Mouse (Mus musculus): Measurements from ENCODE around the gene Ppm1j.

The Ppm1j gene

DNA sequence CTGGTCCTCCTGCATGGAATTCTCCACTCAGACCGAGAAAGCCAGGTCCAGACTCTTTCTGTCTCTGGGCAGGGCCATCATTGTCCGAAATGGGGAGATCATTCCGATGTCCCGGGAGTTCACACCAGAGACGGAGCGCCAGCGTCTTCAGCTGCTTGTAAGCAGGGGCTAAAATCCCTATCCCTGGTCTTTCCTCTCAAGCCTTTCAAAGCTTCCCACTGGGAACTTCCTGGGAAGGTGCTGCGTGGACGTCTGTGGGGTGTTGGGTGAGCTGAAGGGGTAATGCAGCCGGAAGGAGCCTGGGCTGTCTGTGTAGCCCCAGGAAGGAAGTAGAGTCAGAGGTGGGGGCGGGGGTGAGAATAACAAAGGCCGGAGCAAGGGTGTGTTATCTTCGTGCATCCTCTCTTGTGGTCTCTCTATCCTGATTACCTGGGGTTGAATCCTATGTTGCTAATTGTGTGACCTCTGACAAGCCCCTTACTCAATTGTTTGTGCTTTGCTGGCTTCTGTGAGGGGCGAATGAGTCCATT, 3.2 kb downstream of the Ppm1j start:
- DNase-seq (ENCODE audit: low spot score in 2 of 2) = no peak

DNA sequence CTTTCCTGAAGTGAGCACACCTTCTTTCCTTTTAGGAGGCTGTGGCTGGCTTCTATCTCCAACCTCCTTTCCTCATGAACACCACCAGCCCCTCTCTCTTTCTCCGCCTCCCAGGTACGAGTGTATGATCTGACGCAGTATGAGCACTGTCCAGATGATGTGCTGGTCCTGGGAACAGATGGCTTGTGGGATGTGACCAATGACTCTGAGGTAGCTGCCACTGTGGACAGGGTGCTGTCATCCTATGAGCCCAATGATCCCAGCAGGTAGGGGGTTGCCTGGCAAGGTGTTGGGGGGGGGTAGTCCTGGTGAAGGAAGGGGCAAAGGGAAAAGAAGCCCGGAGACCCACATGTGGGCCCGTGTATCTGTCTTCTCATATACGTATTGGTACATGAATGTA, 4.4 kb downstream of the Ppm1j start:
- DNase-seq (ENCODE audit: low spot score in 2 of 2) = no peak

DNA sequence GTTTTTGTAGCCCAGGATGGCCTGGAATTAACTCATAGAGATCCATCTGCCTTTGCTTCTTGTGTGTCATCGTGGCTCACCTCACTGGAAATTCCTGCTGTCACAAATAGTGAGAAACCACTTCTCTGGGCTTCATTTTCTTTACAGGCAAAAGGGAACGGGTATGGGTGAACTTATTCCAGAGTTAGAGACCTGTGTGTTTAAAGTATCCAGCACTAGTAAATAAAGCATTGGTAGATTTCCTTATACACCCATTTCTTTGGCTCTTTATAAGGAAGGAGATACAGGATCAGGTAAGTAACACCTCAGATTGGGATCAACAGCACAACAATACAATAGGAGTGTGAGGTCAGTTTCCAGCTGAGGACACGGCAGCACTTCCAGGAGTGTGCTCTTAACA, 7.2 kb downstream of the Ppm1j start, which contains the start of gene Rhoc:
Rhoc (plus strand) TSS at position 301 of the 400 bp plus-strand sequence.
- no peak for DNase-seq (ENCODE audit: low spot score in 2 of 2)

DNA sequence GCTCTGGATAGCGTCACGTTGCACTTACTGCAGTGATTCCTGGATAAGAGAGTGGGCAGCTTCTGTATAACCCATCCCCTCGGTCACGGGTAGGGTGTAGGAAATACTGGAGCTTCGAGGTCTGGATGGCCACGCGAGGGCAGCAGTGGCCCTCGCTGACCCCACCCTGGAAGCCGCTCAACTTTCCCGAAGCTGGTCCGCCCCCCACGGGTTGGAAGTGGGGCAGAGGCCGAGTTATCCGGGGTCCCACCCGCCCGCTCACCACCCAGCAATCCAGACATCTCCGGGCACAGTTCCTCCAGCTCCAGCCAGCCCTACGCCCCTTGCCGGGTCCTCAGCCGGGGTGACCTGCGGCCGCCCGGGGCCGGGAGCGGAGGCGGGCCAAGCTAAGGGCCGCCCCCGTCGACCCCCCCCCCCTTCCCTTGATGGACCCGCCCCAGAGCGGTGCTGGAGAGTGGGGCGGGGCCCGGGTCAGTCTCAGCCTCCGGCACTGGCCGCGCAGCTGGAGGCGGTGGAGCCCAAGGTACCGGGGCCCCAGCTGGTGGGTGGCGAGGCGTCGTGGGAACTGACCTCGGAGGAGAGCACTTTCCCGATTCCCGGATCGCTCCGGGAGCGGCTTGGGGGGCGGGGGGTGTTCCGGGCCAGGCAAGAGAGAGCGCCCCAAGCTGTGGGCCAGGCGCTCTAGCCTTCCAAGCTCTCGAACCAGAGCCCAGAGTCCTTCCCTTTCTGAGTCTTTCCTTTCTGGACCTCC, 7.9 kb downstream of the Ppm1j start:
- peak; percentile 84 to 88 for DNase-seq (ENCODE audit: low spot score in 2 of 2)

DNA sequence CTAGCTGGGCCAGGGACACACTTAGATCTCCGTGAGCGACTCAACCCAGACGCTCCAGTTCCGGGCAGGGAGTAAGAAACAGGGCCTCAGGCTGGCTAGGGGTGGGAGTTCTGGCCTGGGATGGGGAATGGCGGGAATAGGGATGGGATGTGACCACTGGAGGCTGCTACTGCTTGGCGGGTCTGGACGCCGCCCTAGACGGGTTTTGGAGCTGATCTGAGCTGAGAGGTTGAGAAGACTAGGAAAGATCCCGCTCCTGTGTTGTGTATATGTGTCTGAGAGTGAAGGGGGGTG, 8.4 kb downstream of the Ppm1j start:
- DNase-seq (ENCODE audit: low spot score in 2 of 2) = no peak

DNA sequence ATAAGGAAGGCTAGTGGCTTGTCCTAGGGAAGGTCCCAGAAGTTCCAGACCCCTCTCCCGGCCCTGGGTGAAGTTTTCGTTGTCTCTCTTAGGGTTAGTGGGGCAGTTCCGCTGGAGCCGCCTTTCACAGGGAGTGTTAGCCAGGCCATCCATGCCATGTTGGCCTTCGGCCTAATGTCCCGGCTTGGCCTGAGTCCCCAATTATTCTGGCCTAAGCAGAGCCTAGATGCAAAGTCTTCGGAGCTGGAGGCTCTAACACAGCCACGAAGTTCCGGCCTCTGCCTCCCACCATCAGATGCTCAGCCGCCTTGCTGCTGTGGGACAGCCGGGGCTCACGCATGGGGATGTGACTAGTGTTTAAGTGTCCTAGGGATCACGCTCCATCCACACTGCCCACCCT, 9.0 kb downstream of the Ppm1j start:
- no peak for DNase-seq (ENCODE audit: low spot score in 2 of 2)

DNA sequence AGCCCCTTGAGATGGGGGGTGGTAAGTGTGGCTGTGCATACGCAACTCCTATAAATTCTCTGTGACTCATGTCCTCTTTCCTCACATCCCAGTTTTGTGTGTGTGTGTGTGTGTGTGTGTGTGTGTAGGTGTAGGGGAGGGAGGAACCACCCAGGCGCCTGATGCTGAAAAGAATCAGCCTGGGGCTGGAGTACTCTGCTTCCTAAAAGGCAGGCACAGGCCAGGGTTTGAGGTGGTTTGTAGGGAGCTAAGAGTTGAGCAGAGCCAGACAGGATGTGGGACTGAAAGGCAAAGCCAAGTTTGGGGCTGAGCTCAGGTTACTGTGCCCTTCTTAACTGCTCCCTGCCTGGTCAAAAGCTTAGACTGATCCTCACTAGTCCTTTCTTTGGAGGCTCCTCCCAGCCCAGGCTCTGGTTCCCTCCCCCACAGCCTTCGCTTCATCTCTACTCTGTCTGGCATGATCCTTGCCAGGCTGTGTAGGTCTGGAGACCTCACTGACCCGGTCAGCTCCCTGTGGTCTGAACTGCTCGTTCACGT, 9.6 kb downstream of the Ppm1j start:
- no peak for DNase-seq (ENCODE audit: low spot score in 2 of 2)

DNA sequence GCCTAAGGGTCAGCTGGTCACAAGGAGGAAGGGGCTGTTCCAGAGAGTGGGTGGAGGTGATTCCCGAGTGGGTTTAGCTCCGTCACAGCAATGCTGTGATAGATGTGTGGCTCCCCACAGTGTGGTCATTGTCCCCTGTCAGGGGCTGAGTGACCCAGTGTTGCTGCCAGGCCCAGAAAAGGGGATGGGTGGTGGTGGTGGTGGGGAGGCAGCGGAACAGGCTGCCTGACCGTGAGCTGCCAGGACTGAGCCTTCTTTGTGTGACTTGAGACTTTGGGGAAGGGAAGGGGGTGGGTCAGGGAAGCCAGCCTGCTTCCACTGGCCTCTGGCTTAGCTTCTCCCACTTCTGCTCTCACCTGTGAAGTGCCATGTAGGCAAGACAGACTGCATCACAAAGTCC, 10.2 kb downstream of the Ppm1j start:
- DNase-seq (ENCODE audit: low spot score in 2 of 2) = no peak

DNA sequence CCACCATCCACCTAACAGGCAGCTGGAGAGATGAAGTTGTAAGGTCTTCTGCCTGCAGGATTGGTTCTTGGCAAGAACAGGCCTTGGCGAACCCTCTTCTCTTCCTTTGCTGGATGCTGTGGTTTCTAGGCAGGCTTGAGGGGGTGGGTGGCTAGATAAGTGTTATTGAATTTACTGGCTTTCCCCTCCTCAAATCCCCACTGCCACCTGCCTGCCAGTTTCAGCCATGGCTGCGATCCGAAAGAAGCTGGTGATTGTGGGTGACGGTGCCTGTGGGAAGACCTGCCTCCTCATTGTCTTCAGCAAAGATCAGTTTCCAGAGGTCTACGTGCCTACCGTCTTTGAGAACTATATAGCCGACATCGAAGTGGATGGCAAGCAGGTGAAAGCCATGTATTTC, 10.8 kb downstream of the Ppm1j start:
- no peak for DNase-seq (ENCODE audit: low spot score in 2 of 2)

DNA sequence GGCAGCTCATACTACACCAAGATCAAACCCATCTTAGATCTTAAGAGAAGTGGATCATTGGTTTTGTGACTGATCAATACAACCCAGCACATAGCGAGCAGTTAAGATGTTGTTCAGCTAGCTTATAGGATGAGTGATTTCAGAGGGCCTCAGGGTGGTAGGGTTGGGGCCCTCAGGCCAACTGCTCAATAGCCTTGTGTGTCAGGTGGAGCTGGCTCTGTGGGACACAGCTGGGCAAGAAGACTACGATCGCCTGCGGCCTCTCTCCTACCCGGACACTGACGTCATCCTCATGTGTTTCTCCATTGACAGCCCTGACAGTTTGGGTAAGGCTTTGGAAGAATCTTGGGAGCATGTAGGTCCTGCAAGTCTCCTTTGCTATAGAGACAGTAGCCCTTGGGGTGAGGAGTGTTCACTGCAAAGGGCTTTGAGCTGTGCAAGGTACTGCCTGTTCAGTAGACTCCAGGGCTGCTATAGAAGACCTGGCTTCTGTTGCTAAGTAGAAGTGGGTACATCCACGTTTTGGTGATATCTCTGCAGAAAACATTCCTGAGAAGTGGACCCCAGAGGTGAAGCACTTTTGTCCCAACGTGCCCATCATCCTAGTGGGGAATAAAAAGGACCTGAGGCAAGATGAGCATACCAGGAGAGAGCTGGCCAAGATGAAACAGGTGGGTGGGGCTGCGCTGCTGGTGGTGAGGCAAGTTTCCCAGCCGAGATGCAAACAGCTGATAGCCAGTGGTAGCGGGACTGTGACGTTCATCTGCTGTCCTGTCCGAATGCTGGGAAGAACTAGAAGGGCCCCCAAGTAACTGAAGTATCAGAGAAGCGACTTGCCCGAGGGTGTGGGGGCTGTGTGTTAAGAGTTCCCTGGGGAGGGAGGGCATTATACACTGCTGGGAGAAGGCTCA, 11.8 kb downstream of the Ppm1j start:
- DNase-seq (ENCODE audit: low spot score in 2 of 2) = no peak

DNA sequence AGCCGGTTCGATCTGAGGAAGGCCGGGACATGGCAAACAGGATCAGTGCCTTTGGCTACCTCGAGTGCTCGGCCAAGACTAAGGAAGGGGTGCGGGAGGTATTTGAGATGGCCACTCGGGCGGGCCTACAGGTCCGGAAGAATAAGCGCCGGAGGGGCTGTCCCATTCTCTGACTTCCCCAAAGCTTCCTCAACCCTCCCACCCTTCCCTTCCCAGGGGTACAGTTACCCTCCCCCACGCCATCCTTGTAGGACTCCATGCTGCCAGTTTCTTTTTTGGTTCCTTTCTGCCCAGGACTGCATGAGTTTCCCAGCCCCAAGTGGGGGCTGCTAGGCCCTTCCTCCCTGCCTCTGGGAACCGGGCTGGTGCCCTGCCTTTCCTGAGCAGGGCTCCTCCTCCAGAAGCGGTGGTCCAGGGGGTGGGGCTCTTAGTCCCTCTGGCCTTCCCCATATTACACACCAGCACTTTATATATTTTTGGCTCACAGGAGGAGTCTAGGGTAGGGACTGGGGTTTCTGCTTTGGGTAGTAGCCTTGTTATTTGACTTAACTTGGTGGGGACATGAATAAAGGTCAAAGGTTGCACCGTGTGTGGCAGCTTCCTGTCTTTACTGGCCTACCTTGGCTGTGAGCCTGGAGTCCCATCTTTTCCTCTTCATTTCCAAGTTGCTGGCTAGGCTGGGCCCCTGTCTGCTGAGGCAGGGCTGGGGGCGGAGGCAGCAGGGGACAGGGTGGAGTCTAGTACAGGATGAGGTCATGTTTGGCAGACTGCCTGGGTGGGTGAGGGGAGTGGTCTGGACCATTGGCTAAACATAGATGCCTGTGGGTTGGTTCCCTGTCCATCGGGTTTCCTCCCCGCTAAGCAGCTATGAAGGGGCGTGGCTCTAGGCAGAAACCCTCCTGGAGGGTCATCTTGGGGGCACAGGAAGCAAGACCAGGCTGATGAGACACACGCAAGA, 13.3 kb downstream of the Ppm1j start:
- peak; percentile 93 to 99 for DNase-seq (ENCODE audit: low spot score in 2 of 2)

DNA sequence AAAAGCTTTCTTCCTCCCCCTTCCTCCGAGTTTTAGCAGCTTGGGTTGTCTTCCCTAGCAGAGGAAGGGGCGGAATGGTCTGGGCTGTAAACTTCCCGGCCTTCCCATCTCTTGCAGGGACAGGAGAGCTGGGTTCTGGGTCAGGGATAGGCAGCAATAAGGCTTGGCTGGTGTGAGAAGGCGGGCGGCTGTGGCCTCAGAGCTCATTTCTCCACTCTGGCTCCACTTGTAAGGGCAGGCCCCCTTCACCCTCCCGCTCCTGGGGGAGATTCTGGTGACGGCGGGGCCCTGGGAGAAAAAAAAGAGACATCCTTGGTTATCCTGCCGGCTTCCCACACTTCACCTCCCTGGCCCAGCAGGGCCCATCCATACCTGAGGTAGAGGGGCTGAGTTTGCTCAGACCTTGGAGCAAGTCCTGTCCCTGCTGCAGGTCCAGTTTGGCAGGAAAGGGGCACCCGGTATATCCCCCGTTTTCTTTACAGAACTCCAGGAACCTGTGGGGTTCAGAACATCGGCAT, 14.2 kb downstream of the Ppm1j start:
- no peak for DNase-seq (ENCODE audit: low spot score in 2 of 2)

DNA sequence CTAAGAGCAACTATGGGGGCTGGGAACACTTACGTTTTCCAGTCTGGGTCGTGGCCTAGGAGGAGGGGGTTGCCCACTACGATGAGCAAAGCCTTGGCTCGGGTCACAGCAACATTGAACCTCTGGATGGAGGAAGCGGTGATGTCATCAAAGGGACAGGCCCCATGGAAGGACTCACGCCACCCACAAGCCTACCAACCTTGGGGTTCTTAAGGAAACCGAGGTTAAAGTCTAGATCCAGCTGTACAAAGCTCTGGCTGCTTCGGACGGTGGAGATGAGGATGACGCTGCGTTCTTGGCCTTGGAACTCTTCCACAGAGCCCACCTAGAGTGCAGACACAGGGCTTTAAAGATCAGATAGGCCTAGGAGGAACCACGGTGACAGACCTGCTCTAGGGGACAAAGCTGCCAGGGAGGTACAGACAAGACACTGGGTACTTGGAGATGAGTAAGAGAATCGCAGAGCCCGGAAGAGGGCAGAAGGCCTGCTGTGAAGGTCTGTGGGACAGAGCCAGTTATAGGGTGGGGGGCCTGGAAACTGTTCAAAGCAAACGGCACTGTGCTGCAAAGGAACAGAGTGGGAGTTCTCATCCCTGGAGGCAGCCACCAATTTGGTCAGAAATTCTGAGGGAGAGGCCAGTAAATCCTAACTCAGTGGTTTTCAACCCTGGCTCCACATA, 14.9 kb downstream of the Ppm1j start:
- no peak for DNase-seq (ENCODE audit: low spot score in 2 of 2)

DNA sequence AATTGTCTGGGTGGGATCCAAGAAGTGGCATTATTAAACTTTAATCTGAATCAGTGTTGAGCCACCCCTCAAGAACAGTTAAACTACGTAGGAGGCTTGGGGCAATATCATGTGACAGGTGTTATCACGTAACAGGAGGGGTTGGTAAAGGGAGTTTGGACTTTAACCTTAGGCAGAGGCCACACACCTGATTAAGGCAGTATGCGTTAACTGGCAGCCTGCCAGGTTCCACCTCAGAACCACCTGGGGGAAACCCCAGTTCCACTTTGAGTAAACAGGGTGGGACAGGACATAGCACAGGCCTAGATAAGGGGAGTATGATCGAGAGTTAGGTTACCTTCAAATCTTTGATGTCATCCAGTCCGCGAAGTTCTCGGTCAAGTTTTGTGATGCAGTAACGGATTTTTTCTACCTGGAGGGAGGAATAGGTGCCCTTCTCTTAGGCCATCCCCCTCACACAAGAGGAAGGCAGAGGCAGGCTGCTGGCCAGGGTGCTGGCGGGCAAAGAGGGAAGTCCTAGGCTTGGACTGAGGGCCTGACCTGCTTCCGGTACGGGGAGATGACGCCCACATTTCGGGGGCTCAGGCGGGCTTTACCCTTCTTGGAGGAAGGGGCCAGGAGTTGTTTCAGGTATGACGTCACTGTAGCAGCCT, 15.7 kb downstream of the Ppm1j start:
- no peak for DNase-seq (ENCODE audit: low spot score in 2 of 2)

DNA sequence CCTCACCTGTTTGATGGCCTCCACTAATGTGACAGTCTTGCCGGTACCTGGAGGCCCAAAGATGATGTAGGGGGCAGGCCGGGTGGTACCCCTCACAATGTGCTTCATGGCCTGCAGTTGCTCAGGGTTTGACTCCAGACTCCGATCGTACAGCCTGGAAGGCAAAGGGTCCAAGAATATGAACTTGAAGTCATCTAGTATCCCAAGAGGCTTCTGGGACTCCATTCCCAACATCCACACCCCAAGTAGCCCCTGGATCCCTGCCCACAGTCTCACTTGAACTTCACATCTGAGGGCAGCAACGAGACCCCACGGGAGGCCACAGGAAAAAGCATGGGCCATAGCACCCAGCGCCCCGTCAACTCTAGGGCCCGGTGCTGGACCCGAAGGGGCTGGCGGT, 19.8 kb downstream of the Ppm1j start:
- no peak for DNase-seq (ENCODE audit: low spot score in 2 of 2)

DNA sequence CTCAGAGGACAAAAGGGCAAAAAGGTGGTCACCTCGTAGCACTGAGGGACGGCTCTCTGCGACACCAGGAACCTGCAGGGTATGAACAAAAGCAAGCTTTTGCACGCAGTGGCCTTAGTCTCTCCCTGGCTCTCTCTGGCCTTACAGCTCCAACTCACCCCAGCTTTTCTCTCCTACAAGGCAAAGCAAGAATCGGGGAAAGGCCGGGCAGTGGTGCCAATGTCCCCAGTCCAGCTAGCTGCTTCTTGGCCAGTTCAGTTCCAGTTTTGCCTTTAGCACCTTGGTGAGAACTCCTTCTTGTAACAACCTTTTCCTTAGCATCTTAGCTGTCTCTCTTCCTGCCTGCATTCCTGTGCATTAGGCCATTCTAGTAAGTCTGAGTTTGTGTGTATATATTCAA, 20.6 kb downstream of the Ppm1j start:
- no peak for DNase-seq (ENCODE audit: low spot score in 2 of 2)

DNA sequence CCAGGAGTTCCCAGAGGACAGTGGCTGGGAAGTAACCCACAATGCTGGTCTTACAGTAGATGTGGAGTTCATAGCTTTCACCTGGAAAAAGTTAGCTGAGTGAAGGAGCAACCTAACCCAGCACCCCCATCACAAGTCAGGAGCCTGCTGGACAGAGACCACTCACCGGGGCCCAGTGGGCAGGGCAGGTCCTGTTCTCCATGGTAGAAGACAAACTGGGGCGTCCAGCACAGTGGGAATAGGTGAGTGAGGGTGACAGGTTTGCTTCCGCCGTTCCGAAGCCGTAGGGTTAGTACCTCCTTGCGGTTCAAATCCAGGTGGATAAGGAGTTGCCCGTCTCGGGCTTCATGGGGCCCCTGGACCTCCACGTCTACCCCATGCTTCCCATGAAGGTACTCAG, 23.5 kb downstream of the Ppm1j start:
- DNase-seq (ENCODE audit: low spot score in 2 of 2) = no peak

DNA sequence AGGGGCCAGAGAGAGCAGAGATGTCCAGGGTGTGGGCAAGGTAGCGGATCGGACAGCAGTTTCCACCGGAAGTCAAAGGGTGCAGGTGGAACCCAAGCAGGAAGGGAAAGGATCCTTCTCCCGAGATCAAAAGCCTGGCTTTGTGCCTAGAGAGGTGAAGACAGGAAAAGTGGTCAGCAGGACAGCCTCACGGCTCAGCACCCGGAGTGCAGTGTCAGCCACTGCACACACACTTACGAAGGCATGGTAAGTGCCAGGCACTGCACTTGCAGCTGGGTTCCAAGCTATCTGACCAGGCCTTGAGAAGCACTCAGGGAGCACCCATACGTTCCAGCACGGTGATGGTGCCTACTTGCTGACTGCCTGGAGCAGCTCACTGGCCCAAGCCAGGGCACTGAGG, 24.7 kb downstream of the Ppm1j start:
- no peak for DNase-seq (ENCODE audit: low spot score in 2 of 2)

DNA sequence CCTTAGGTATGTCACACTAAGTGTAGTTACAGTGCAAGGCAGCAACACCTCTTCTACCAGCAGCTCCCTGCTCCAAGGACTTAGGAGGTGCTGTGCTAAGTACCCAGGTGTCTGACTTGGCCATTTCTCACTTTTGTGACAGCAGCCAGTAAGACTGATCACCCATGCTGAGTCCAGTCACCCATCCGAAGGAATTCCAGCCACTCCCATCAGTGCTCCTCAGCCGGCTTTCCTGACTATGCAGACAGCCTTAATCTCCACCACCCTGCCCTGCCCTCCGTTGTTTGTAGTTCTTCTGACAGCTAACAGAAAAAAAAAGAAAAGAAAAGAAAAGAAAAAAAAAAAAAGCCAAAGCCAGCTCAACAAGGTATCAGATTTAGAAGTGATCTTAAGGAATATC, 30.9 kb downstream of the Ppm1j start:
- DNase-seq (ENCODE audit: low spot score in 2 of 2) = no peak

DNA sequence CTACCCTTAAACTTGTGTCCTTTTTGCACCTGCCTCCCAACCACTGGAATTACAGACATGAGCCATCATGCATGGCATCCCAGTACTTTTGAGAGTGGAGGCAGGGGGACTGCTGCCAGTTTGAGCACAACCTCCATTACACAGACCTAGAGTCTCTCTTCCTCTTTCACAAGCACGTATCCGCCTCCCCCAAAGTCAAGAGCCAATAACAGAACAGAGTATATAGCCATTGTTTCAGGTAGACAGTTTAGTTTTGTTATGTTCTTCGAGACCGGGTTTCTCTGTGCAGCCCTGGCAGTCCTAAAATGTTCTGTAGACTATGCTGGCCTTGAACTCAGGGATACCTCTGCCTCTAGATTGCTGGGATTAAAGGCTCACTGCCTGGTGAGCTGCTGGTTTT, 31.4 kb downstream of the Ppm1j start:
- no peak for DNase-seq (ENCODE audit: low spot score in 2 of 2)
